Mouse (Mus musculus) small intestine, adult 2 months (tissue): ENCODE measurements at regions not wholly inside any gene's neighbourhood (a gene's known extent, or its start where the extent isn't known, plus 50 kb on each side); places are given as distances from the start of the nearest gene placed in this dataset.

Source experiments
- H3K27ac ChIP-seq: fragments of 200-500 bp; 2 replicates; pipeline ENCODE4 v1.5.1; 2012; ENCODE audit warnings: low read depth, low read length, control low read depth, inconsistent platforms; ENCODE audit not compliant: insufficient read depth
- H3K27me3 ChIP-seq: fragments of 200-500 bp; 2 replicates; pipeline ENCODE4 v1.6.1; 2012; ENCODE audit warnings: mild to moderate bottlenecking, moderate library complexity, low read length, inconsistent platforms; ENCODE audit not compliant: control insufficient read depth, insufficient read depth
- H3K36me3 ChIP-seq: fragments of 200-500 bp; 2 replicates; pipeline ENCODE4 v1.6.1; 2012; ENCODE audit warnings: mild to moderate bottlenecking, low read length, control low read depth, inconsistent platforms; ENCODE audit not compliant: control insufficient read depth, insufficient read depth
- H3K4me1 ChIP-seq: fragments of 200-500 bp; 2 replicates; pipeline ENCODE4 v1.6.1; 2012; ENCODE audit warnings: low read length, inconsistent platforms, mixed read lengths; ENCODE audit not compliant: control insufficient read depth, insufficient read depth, insufficient read length
- H3K4me3 ChIP-seq: fragments of 200-500 bp; 2 replicates; pipeline ENCODE4 v1.5.1; 2012; ENCODE audit warnings: low read depth, mild to moderate bottlenecking, control low read depth, inconsistent platforms, low read length, moderate library complexity
- CTCF ChIP-seq: fragments of 200-500 bp; IDR thresholded peaks from 2 replicates; pipeline ENCODE4 v1.5.1; 2012; ENCODE audit warnings: low read depth, mild to moderate bottlenecking, control low read depth, inconsistent platforms, low read length, moderate library complexity, mixed read lengths; ENCODE audit not compliant: insufficient replicate concordance, insufficient read length; ENCODE audit errors: extremely low read depth
- POLR2A ChIP-seq: fragments of 200-500 bp; IDR thresholded peaks from 2 replicates; pipeline ENCODE4 v1.6.1; 2012; ENCODE audit warnings: low read depth, mild to moderate bottlenecking, control low read depth, inconsistent platforms, low read length, moderate library complexity
- WGBS: fragments of 180-500 bp; shearing (Covaris S2); methylation state at CpG from one replicate; pipeline ENCODE4 v1.1.7; 2018; 5-methylcytosine and 5-hydroxymethylcytosine counted together

GRCm38 (mm10) chr12:10292646-10293045 lies 77.1 kb upstream of the Nt5c1b start:
- 9% methylated on average over 4 of the region's 4 CpGs for WGBS
- Histone ChIP-seq H3K27ac (no peak overlapping the region), H3K27me3 (no peaks in the 10 kb centered on the region), H3K4me3 (no peak overlapping the region), H3K4me1 (no peaks in the 10 kb centered on the region), H3K36me3 (no peaks in the 10 kb centered on the region)
- no peak for TF ChIP-seq POLR2A
- TF ChIP-seq CTCF = no peak

- H3K27me3 ChIP-seq = no peaks in the 10 kb centered on the region
- TF ChIP-seq CTCF = no peak
- TF ChIP-seq POLR2A = no peak
- no peak overlapping the region for H3K4me3 ChIP-seq
- H3K36me3 ChIP-seq = no peaks in the 10 kb centered on the region
- H3K27ac ChIP-seq = no peak overlapping the region
- no peaks in the 10 kb centered on the region for H3K4me1 ChIP-seq
These were observed 63.8 kb upstream of the Nt5c1b start for GRCm38 (mm10) chr12:10305970-10306369.
